Mouse (Mus musculus): ENCODE data around the gene Mllt6.

DNA sequence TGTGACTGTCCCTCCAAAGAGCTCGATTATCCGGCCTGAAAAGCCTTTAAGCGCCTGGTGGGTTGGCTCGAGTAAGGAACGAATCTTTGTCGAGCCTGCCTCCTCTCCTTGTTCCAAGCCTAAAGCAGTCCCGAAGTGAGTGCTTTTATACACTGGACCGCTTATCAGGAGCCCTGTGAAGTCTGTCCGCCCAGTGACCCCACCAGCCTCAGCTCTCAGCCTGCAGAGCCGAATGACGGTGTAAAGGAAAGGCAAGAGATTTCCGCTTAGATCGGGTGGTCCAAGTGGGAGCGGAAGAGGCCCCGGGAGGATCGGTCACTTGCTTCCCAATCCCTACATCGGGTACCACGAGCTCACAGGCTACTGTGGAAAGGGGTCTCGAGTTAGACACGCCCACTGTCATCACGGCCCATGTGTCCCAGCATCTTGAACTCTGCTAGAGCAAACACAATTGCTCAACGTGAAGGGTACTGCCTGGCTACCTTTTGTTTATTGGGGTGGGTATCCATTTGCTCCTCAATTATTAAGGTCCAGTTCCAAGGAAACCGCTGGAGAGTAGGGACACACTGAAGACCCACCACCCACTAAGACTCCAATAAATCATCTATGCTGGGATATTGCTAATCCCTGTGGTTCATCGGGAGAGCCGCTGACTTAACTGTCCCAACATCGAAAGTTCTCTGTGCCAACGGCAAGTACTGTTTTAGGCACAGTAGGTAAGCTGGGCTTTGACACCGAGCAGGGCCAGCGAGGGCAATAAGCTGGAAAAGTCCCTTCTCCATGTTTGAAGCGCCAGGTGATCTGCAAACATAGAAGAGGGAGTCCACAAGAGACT lies 37.7 kb downstream of the Mllt6 start:
- no peak for TF ChIP-seq POLR2A (IDR thresholded peaks at IDR 0.05; ENCODE audit: borderline replicate concordance, insufficient read depth, low read length)
- TF ChIP-seq CTCF (IDR thresholded peaks at IDR 0.05; ENCODE audit: borderline replicate concordance, insufficient read depth, low read depth, low read length): no peak

All from cerebellum, adult 2 months (tissue).